Mouse (Mus musculus): ENCODE results near the gene Map4k2. TPM values are rescaled to one million over a fixed set of nuclear protein-coding genes. Genes with fewer than 3 reads are reported as not detected.

Gene Map4k2
- total and polyA plus RNA-seq, 3 experiments, result 55.5 to 119 (median 95.2) TPM

- Histone ChIP-seq H3K9ac (ENCODE audit: insufficient read depth, low read depth) (peak overlapping the region; percentile 51; the same call in 1 of the 2 replicates), H3K27me3 (replicated peaks) (no peaks in the 10 kb centered on the region), H3K36me3 (replicated peaks in 1 of 2; ENCODE audit: control insufficient read depth in 1 of 2, insufficient read depth in 1 of 2, low read length in 1 of 2) (peaks cover 0 to 18% of the 10 kb centered on the region in 2 experiments), H3K4me1 (ENCODE audit: control insufficient read depth in 1 of 2, insufficient read depth in 2 of 2) (peaks cover 4 to 39% of the 10 kb centered on the region in 2 experiments), H3K4me3 (replicated peaks in 1 of 3; ENCODE audit: low read depth in 2 of 3, low read length in 2 of 3, poor library complexity in 1 of 3) (peak overlapping the region in 2 of 3 experiments; percentile 53 to 62), H3K27ac (ENCODE audit: insufficient read depth, low read depth) (no peak overlapping the region), H3K79me2 (replicated peaks; ENCODE audit: control insufficient read depth, extremely low read depth, insufficient read depth, poor library complexity, severe bottlenecking) (no peaks in the 10 kb centered on the region), H3K4me2 (ENCODE audit: insufficient read depth, low read depth, poor library complexity, severe bottlenecking) (peak overlapping the region; percentile 90), H3K9me3 (replicated peaks; ENCODE audit: low read length) (no peaks in the 10 kb centered on the region)
- no peak for TF ChIP-seq CHD1 (IDR thresholded peaks at IDR 0.05; ENCODE audit: low read depth, low read length)
- TF ChIP-seq TCF12 (IDR thresholded peaks at IDR 0.05; ENCODE audit: low read depth, low read length), result peak; percentile 99
- 0 out of 2 replicates have a peak, but pooled peaks have one; percentile 55 for TF ChIP-seq TBP (conservative IDR thresholded peaks at IDR 0.05; ENCODE audit: low read depth, low read length)
- TF ChIP-seq ETS1 (conservative IDR thresholded peaks at IDR 0.05; ENCODE audit: low read depth, low read length), result peak; percentile 56
- no peak for TF ChIP-seq SIN3A (IDR thresholded peaks at IDR 0.05; ENCODE audit: low read length)
- TF ChIP-seq HCFC1 (IDR thresholded peaks at IDR 0.05; ENCODE audit: low read depth, low read length), result no peak
- TF ChIP-seq USF1 (IDR thresholded peaks at IDR 0.05; ENCODE audit: low read depth, low read length), result no peak
- TF ChIP-seq SMC3 (IDR thresholded peaks at IDR 0.05; ENCODE audit: low read depth, low read length), result no peak
- peak; percentile 25; the same call in 1 of the 2 replicates for TF ChIP-seq NRF1 (IDR thresholded peaks at IDR 0.05; ENCODE audit: low read depth, low read length)
- TF ChIP-seq RCOR1 (conservative IDR thresholded peaks at IDR 0.05; ENCODE audit: low read depth, low read length), result no peak; the same call in 1 of the 2 replicates
- TF ChIP-seq UBTF (IDR thresholded peaks at IDR 0.05; ENCODE audit: low read depth, low read length), result no peak
- peak; percentile 92 for TF ChIP-seq IRF4 (IDR thresholded peaks at IDR 0.05; ENCODE audit: low read depth, low read length)
- TF ChIP-seq E2F4 (IDR thresholded peaks at IDR 0.05; ENCODE audit: insufficient replicate concordance, low read depth, low read length), result no peak
- no peak for TF ChIP-seq MXI1 (IDR thresholded peaks at IDR 0.05; ENCODE audit: low read depth, low read length)
- TF ChIP-seq MAX (IDR thresholded peaks at IDR 0.05; ENCODE audit: low read length), result no peak; the same call in 1 of the 2 replicates
- TF ChIP-seq JUN (IDR thresholded peaks at IDR 0.05; ENCODE audit: insufficient read depth, low read depth, low read length), result peak; percentile 22; the same call in 1 of the 2 replicates
- peak; percentile 74; the same call in 1 of the 2 replicates for TF ChIP-seq EP300 (IDR thresholded peaks at IDR 0.05; ENCODE audit: low read length)
- no peak for TF ChIP-seq USF2 (conservative IDR thresholded peaks at IDR 0.05; ENCODE audit: low read depth, low read length)
- no peak for TF ChIP-seq KAT2A (IDR thresholded peaks at IDR 0.05; ENCODE audit: insufficient replicate concordance, low read length)
- TF ChIP-seq ZNF384 (IDR thresholded peaks at IDR 0.05; ENCODE audit: low read depth, low read length), result no peak
- TF ChIP-seq PAX5 (IDR thresholded peaks at IDR 0.05; ENCODE audit: low read length), result no peak
- no peak for TF ChIP-seq CTCF (conservative IDR thresholded peaks at IDR 0.05 in 1 of 2, IDR thresholded peaks at IDR 0.05 in 1 of 2; ENCODE audit: low read depth in 2 of 2, low read length in 2 of 2)
- TF ChIP-seq JUND (conservative IDR thresholded peaks at IDR 0.05; ENCODE audit: low read depth, low read length), result no peak
- no peak for TF ChIP-seq ZC3H11A (IDR thresholded peaks at IDR 0.05; ENCODE audit: low read depth, low read length)
- no peak for TF ChIP-seq ZMIZ1 (IDR thresholded peaks at IDR 0.05; ENCODE audit: low read depth, low read length)
- TF ChIP-seq NELFE (IDR thresholded peaks at IDR 0.05; ENCODE audit: low read depth, low read length), result no peak
- TF ChIP-seq POLR2A (IDR thresholded peaks at IDR 0.05; ENCODE audit: low read depth, low read length), result peak; percentile 50
- no peak for TF ChIP-seq POLR2AphosphoS2 (IDR thresholded peaks at IDR 0.05; ENCODE audit: low read depth, low read length)
- peak; percentile 54; the same call in 1 of the 2 replicates for TF ChIP-seq CHD2 (IDR thresholded peaks at IDR 0.05; ENCODE audit: low read length)
- TF ChIP-seq RAD21 (IDR thresholded peaks at IDR 0.05; ENCODE audit: low read depth, low read length), result no peak
- TF ChIP-seq ELF1 (IDR thresholded peaks at IDR 0.05; ENCODE audit: low read depth, low read length), result peak; percentile 61; the same call in 1 of the 2 replicates
- TF ChIP-seq MYC (IDR thresholded peaks at IDR 0.05; ENCODE audit: low read depth, low read length), result no peak
- TF ChIP-seq MEF2A (IDR thresholded peaks at IDR 0.05; ENCODE audit: borderline replicate concordance, low read depth, low read length), result peak; percentile 91
- TF ChIP-seq ZKSCAN1 (IDR thresholded peaks at IDR 0.05; ENCODE audit: borderline replicate concordance, low read depth, low read length), result no peak
- TF ChIP-seq BHLHE40 (IDR thresholded peaks at IDR 0.05; ENCODE audit: low read depth, low read length), result peak; percentile 28; the same call in 1 of the 2 replicates
- TF ChIP-seq MAZ (IDR thresholded peaks at IDR 0.05; ENCODE audit: low read depth, low read length), result no peak
- TF ChIP-seq GABPA (IDR thresholded peaks at IDR 0.05; ENCODE audit: insufficient replicate concordance, low read depth, low read length), result no peak
- no peak for TF ChIP-seq MAFK (IDR thresholded peaks at IDR 0.05; ENCODE audit: insufficient replicate concordance, low read length)
- dilution Hi-C loops (cut with MboI; ENCODE audit: extremely low pct_ligation_motif_present, extremely low pct_unique_long_range_greater_than_20kb, low sequenced_read_pairs), result no loop called here
- peak; percentile 75 for DNase-seq (ENCODE audit: extremely low read depth)
- in situ Hi-C loops (cut with MboI; ENCODE audit: low pct_ligation_motif_present, low pct_unique_long_range_greater_than_20kb, low sequenced_read_pairs), result no loop called here
Measured at GRCm38 (mm10) chr19:6398447-6399284, 57.7 kb downstream of the Map4k2 start.
